Mouse (Mus musculus) liver, embryonic 14.5 days (tissue): ENCODE results near the gene Pafah1b1. TPM values are rescaled to one million over a fixed set of nuclear protein-coding genes. Genes with fewer than 3 reads are reported as not detected.

Experiments used
- ATAC-seq: fragments of 200-750 bp; cut with Nextera tagmentation; 2 replicates; pipeline ENCODE4 v1.8.0; 2017; ENCODE audit warnings: moderate number of reproducible peaks, mild to moderate bottlenecking, moderate library complexity; ENCODE audit not compliant: insufficient read depth
- DNase-seq, 3 experiments: peaks; one replicate each; pipeline ENCODE4 v3.0.0-alpha.2; 2012 to 2013; ENCODE audit warnings: low read depth in 3 of 3, low spot score in 3 of 3
- H3K27ac ChIP-seq: fragments of 300-500 bp; sonication (generic); 2 replicates; pipeline ENCODE4 v1.5.1; 2014; ENCODE audit warnings: moderate library complexity, mild to moderate bottlenecking, control low read depth, inconsistent platforms
- H3K27me3 ChIP-seq: fragments of 300-500 bp; sonication (generic); 2 replicates; pipeline ENCODE4 v1.6.1; 2014; ENCODE audit warnings: mild to moderate bottlenecking, low read length, moderate library complexity; ENCODE audit not compliant: control insufficient read depth, insufficient read depth
- H3K36me3 ChIP-seq: fragments of 300-500 bp; sonication (generic); replicated peaks from 2 replicates; pipeline ENCODE4 v1.6.1; 2014; ENCODE audit warnings: low read depth; ENCODE audit not compliant: control insufficient read depth, insufficient read depth
- H3K4me1 ChIP-seq, 2 experiments: fragments of 200-500 bp in 1 of 2; fragments of 300-500 bp in 1 of 2; sonication (generic) in 1 of 2; replicated peaks; 2 replicates each; pipeline ENCODE4 v1.6.1; 2012 to 2014; ENCODE audit warnings: antibody characterized with exemption in 1 of 2, inconsistent platforms in 1 of 2, low read length in 1 of 2; ENCODE audit not compliant: control insufficient read depth in 2 of 2, insufficient read depth in 2 of 2
- H3K4me2 ChIP-seq: fragments of 300-500 bp; sonication (generic); 2 replicates; pipeline ENCODE4 v1.6.1; 2014; ENCODE audit warnings: low read depth, mild to moderate bottlenecking, control low read depth, moderate library complexity
- H3K4me3 ChIP-seq, 2 experiments: fragments of 200-500 bp in 1 of 2; fragments of 300-500 bp in 1 of 2; sonication (generic) in 1 of 2; 2 replicates each; pipeline ENCODE4 v1.5.1; 2012 to 2014; ENCODE audit warnings: low read depth in 2 of 2, low read length in 2 of 2, mild to moderate bottlenecking in 2 of 2, control low read depth in 1 of 2, inconsistent platforms in 1 of 2, moderate library complexity in 1 of 2; ENCODE audit not compliant: insufficient read depth in 1 of 2
- H3K9ac ChIP-seq: fragments of 300-500 bp; sonication (generic); replicated peaks from 2 replicates; pipeline ENCODE4 v1.6.1; 2014; ENCODE audit warnings: mild to moderate bottlenecking, control low read depth, moderate library complexity
- H3K9me3 ChIP-seq: fragments of 300-500 bp; sonication (generic); 2 replicates; pipeline ENCODE4 v1.6.1; 2016; ENCODE audit warnings: low read length, mixed read lengths; ENCODE audit not compliant: control insufficient read depth
- CTCF ChIP-seq: IDR thresholded peaks from 2 replicates; pipeline ENCODE4 v1.5.1; 2016; ENCODE audit warnings: antibody characterized with exemption, low read depth, control low read depth
- EP300 ChIP-seq: IDR thresholded peaks from 2 replicates; pipeline ENCODE4 v1.6.1; 2016; ENCODE audit warnings: antibody characterized with exemption, low read depth
- WGBS: fragments of 180-500 bp; shearing (Covaris S2); extraction: QIAGEN DNeasy Blood & Tissue Kit; methylation state at CpG from one replicate; pipeline ENCODE4 v1.1.7; 2014; ENCODE audit not compliant: insufficient replicate concordance; 5-methylcytosine and 5-hydroxymethylcytosine counted together
- polyA plus RNA-seq, 2 experiments: library from polyadenylated mRNA; depleted of rRNA in 1 of 2; stranded (reverse) in 1 of 2; unstranded in 1 of 2; fragments of >200 nt; fragmentation: Nextera tagmentation in 1 of 2; extraction: Ambion mirVana in 1 of 2; gene quantifications; 2 replicates each; pipeline versions ENCODE4 v1.2.1 to v1.2.3; 2012 to 2014

The Pafah1b1 gene
- polyA plus RNA-seq, 2 experiments = 18.2 to 42.1 TPM

GRCm38 (mm10) chr11:74737861-74738260 lies 13.4 kb upstream of the Pafah1b1 start:
- TF ChIP-seq CTCF (no peak), EP300 (no peak)
- H3K27ac ChIP-seq = no peak overlapping the region
- ATAC-seq = no peak

DNA sequence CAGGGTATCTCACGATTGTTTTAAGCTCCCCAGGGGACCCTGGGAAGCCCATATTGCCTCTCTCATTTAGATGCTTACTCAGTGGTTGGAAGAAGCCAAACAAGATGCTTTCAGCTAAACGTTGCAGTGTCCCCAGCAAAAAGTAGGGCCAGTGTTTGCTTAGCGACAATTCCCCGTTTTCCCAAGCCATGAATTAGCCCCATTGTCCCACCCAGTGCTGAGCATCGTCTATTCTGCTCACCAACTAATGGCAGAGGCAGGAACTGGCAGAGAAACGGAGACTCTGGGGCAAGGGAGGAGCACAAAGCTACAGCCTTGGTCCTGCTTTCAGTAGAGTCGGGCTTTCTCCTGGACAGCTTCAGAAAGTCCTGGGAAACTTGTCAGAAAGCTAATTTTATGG lies 10.4 kb upstream of the Pafah1b1 start:
- TF ChIP-seq CTCF (no peak), EP300 (no peak)
- H3K4me2 ChIP-seq = no peak overlapping the region
- H3K9me3 ChIP-seq = no peaks in the 10 kb centered on the region; the same call in 1 of the 2 replicates
- no peaks in the 10 kb centered on the region for H3K36me3 ChIP-seq
- no peaks in the 10 kb centered on the region for H3K27me3 ChIP-seq
- 35% methylated on average over 7 of the region's 7 CpGs for WGBS
- ATAC-seq (no peak), DNase-seq (no peak)
- no peak overlapping the region for H3K27ac ChIP-seq
- H3K9ac ChIP-seq = no peak overlapping the region
- no peaks in the 10 kb centered on the region for H3K4me1 ChIP-seq
- H3K4me3 ChIP-seq = no peak overlapping the region

More at GRCm38 (mm10) chr11:74737861-74738260, 13.4 kb upstream of the Pafah1b1 start:
- H3K4me2 ChIP-seq = no peak overlapping the region
- H3K36me3 ChIP-seq = no peaks in the 10 kb centered on the region
- H3K9me3 ChIP-seq = no peaks in the 10 kb centered on the region; the same call in 1 of the 2 replicates
- 43% methylated on average over 3 of the region's 3 CpGs for WGBS
- no peak overlapping the region for H3K4me3 ChIP-seq
- no peak for DNase-seq
- H3K27me3 ChIP-seq = no peaks in the 10 kb centered on the region
- H3K4me1 ChIP-seq = no peaks in the 10 kb centered on the region
- no peak overlapping the region for H3K9ac ChIP-seq

GRCm38 (mm10) chr11:74725181-74725580 lies 711 bp upstream of the Pafah1b1 start:
- DNase-seq = no peak
- H3K27ac ChIP-seq = no peak overlapping the region
- no peaks in the 10 kb centered on the region for H3K9me3 ChIP-seq
- no peaks in the 10 kb centered on the region for H3K27me3 ChIP-seq
- no peak overlapping the region; the same call in 1 of the 2 replicates for H3K9ac ChIP-seq
- peaks cover 5 to 15% of the 10 kb centered on the region in 2 experiments for H3K4me1 ChIP-seq
- no peak overlapping the region for H3K4me3 ChIP-seq
- no peak for ATAC-seq
- peak overlapping the region; percentile 81 for H3K4me2 ChIP-seq
- H3K36me3 ChIP-seq = no peaks in the 10 kb centered on the region; the same call in 1 of the 2 replicates
- TF ChIP-seq EP300 (no peak), CTCF (no peak)
- 78% methylated on average over 5 of the region's 5 CpGs for WGBS

GRCm38 (mm10) chr11:74723357-74724234 lies 874 bp downstream of the Pafah1b1 start:
- TF ChIP-seq CTCF (0 out of 2 replicates have a peak, but pooled peaks have one; percentile 1), EP300 (no peak; the same call in 1 of the 2 replicates)
- peak overlapping the region; percentile 94 for H3K27ac ChIP-seq
- peak overlapping the region; percentile 86 to 89 for H3K4me3 ChIP-seq
- under 1% methylated on average over 59 of the region's 75 CpGs for WGBS
- peaks cover 10 to 22% of the 10 kb centered on the region in 2 experiments for H3K4me1 ChIP-seq
- no peaks in the 10 kb centered on the region for H3K27me3 ChIP-seq
- ATAC-seq (peak; percentile 81), DNase-seq (peak; percentile 66 to 77 (median 67))
- peak overlapping the region; percentile 97 for H3K9ac ChIP-seq
- peak overlapping the region; percentile 89 for H3K4me2 ChIP-seq
- no peaks in the 10 kb centered on the region for H3K9me3 ChIP-seq
- H3K36me3 ChIP-seq = no peaks in the 10 kb centered on the region; the same call in 1 of the 2 replicates

GRCm38 (mm10) chr11:74721971-74722370 lies 2.5 kb downstream of the Pafah1b1 start:
- no peak for ATAC-seq
- peak overlapping the region; percentile 48 for H3K9ac ChIP-seq
- H3K27me3 ChIP-seq = no peaks in the 10 kb centered on the region
- TF ChIP-seq EP300 (no peak), CTCF (no peak)
- H3K4me3 ChIP-seq = peak overlapping the region; percentile 34 to 86; a peak in 3 of 4 replicates
- no peaks in the 10 kb centered on the region for H3K9me3 ChIP-seq
- 17% methylated on average over 3 of the region's 3 CpGs for WGBS
- no peaks in the 10 kb centered on the region; the same call in 1 of the 2 replicates for H3K36me3 ChIP-seq
- peaks cover 10 to 22% of the 10 kb centered on the region in 2 experiments for H3K4me1 ChIP-seq
- peak overlapping the region; percentile 17 for H3K27ac ChIP-seq
- DNase-seq = peak in 1 of 3 experiments; percentile 12
- peak overlapping the region; percentile 89 for H3K4me2 ChIP-seq
